Mouse (Mus musculus) MEL (cell line): ENCODE data around the gene Kcnh1.

Source experiments
- CTCF ChIP-seq, 3 experiments: IDR thresholded peaks in 2 of 3; conservative IDR thresholded peaks in 1 of 3; 2 replicates each; pipeline ENCODE4 v1.5.1; 2011 to 2012; ENCODE audit warnings: low read length in 3 of 3, low read depth in 2 of 3, mild to moderate bottlenecking in 2 of 3, improper control_type of control experiment in 1 of 3, inconsistent platforms in 1 of 3, mixed read lengths in 1 of 3, moderate library complexity in 1 of 3; ENCODE audit not compliant: control insufficient read depth in 1 of 3, insufficient read depth in 1 of 3, poor library complexity in 1 of 3, severe bottlenecking in 1 of 3
- EP300 ChIP-seq, 2 experiments: IDR thresholded peaks; 2 replicates each; pipeline ENCODE4 v1.6.1; 2011; ENCODE audit warnings: improper control_type of control experiment in 2 of 2, low read length in 2 of 2, low read depth in 1 of 2, mild to moderate bottlenecking in 1 of 2
- NRF1 ChIP-seq: IDR thresholded peaks from 2 replicates; pipeline ENCODE4 v1.6.1; 2014; ENCODE audit warnings: low read depth, mild to moderate bottlenecking, inconsistent platforms, low read length, improper control_type of control experiment, moderate library complexity; ENCODE audit not compliant: poor library complexity, insufficient read depth, severe bottlenecking
- POLR2A ChIP-seq, 2 experiments: IDR thresholded peaks; 2 replicates each; pipeline ENCODE4 v1.6.1; 2011 to 2012; ENCODE audit warnings: low read length in 2 of 2, mild to moderate bottlenecking in 2 of 2, control low read depth in 1 of 2, improper control_type of control experiment in 1 of 2, low read depth in 1 of 2, moderate library complexity in 1 of 2; ENCODE audit not compliant: control insufficient read depth in 1 of 2, insufficient read depth in 1 of 2, poor library complexity in 1 of 2
- ZMIZ1 ChIP-seq: IDR thresholded peaks from 2 replicates; pipeline ENCODE4 v1.6.1; 2012; ENCODE audit warnings: low read depth, mild to moderate bottlenecking, inconsistent platforms, low read length, improper control_type of control experiment, moderate library complexity

DNA sequence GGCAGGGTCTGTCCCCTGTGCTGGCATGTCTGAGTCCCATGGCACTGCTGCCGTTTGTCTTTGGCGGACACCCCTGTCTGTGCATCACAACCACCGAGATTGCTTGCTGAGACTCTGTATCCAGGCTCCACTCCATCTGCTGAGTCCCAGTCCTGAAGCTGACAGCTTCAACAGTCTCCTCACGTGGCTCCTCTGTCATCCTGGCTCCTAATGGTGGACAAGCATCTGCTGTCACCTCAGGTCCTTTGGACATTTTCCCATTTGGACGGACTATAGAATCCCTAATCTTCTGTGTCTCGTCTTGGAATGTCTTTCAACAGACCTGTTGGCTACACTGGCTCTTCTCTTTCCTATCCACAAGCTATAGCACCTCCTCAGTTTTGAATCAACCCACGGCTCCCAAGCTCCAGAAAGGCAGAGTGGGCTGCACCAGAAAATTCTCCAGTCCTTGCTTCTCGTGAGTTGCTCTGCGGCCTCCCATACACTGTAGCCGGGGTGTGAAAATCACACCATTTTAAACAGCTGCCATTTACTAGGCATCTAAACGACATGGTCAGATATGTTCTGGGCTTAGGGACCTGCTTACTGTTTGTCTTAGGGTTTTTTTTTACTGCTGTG lies 104.8 kb downstream of the Kcnh1 start:
- no peak for TF ChIP-seq NRF1
- TF ChIP-seq CTCF (IDR thresholded peaks at IDR 0.05 in 2 of 3, conservative IDR thresholded peaks at IDR 0.05 in 1 of 3; ENCODE audit: control insufficient read depth in 1 of 3, insufficient read depth in 1 of 3, low read depth in 2 of 3, low read length in 3 of 3, poor library complexity in 1 of 3, severe bottlenecking in 1 of 3): no peak
- no peak for TF ChIP-seq POLR2A (IDR thresholded peaks at IDR 0.05; ENCODE audit: control insufficient read depth in 1 of 2, insufficient read depth in 1 of 2, low read depth in 1 of 2, low read length in 2 of 2, poor library complexity in 1 of 2)
- TF ChIP-seq EP300 (IDR thresholded peaks at IDR 0.05; ENCODE audit: low read depth in 1 of 2, low read length in 2 of 2): no peak
- no peak for TF ChIP-seq ZMIZ1
